Mouse (Mus musculus): Measurements from ENCODE around the gene Slc25a44. TPM values are rescaled to one million over a fixed set of nuclear protein-coding genes. Genes with fewer than 3 reads are reported as not detected.
"Not testable (repeated sequence)": the region's sequence is repeated elsewhere in the genome, so short reads cannot be mapped to it uniquely, and the experiment has no call there.

Slc25a44 gene
- polyA plus RNA-seq, 1 experiment: 13.5 TPM

- TF ChIP-seq EP300 (IDR thresholded peaks at IDR 0.05; ENCODE audit: insufficient read depth, low read depth, low read length): no peak
- peak; percentile 69 for TF ChIP-seq CTCF (IDR thresholded peaks at IDR 0.05; ENCODE audit: low read depth, low read length)
- Histone ChIP-seq H3K9ac (ENCODE audit: low read depth, poor library complexity, severe bottlenecking) (no peak overlapping the region), H3K4me1 (ENCODE audit: control insufficient read depth, insufficient read depth, low read length) (peaks cover 6% of the 10 kb centered on the region)
Observed at GRCm38 (mm10) chr3:88436395-88437201, 11.7 kb upstream of the Slc25a44 start.

DNA sequence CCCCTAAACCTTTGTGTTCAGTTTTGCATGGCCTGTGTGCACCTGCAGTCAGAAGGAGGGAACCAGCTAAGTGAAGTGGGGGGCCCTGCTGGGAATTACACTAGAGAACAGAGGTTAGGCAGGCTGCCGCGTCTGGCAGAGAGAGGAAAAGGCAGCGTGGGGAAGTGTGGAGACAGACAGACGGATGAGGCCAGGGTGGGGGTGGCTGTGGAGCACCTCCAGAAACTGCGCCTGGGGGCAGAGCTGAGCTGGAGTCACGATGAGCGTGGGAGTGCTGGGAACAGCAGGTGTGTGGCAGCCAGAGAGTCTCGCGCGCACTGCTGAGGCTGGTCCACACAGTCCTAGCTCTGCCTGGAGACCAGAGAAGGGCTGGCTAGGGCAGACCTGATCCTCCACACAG, 10.6 kb upstream of the Slc25a44 start:
- H3K9ac ChIP-seq (ENCODE audit: low read depth, poor library complexity, severe bottlenecking): no peak overlapping the region
- no peaks in the 10 kb centered on the region for H3K27me3 ChIP-seq (ENCODE audit: control insufficient read depth, insufficient read depth, low read length, poor library complexity, severe bottlenecking)
- no peak overlapping the region for H3K27ac ChIP-seq (ENCODE audit: insufficient read depth, low read length)
- H3K36me3 ChIP-seq (ENCODE audit: control insufficient read depth, insufficient read depth, low read length, poor library complexity, severe bottlenecking): no peaks in the 10 kb centered on the region
- TF ChIP-seq CTCF (IDR thresholded peaks at IDR 0.05; ENCODE audit: low read depth, low read length): no peak
- no peak for TF ChIP-seq EP300 (IDR thresholded peaks at IDR 0.05; ENCODE audit: insufficient read depth, low read depth, low read length)
- no peak for TF ChIP-seq POLR2A (IDR thresholded peaks at IDR 0.05; ENCODE audit: insufficient read depth, low read length)
- no peak overlapping the region for H3K4me3 ChIP-seq (ENCODE audit: low read depth, low read length)
- H3K4me1 ChIP-seq (ENCODE audit: control insufficient read depth, insufficient read depth, low read length): peaks cover 3% of the 10 kb centered on the region
- no peaks in the 10 kb centered on the region for H3K9me3 ChIP-seq (replicated peaks; ENCODE audit: control insufficient read depth, insufficient read depth, low read length, poor library complexity, severe bottlenecking)

More at GRCm38 (mm10) chr3:88436395-88437201, 11.7 kb upstream of the Slc25a44 start:
- Histone ChIP-seq H3K27me3 (ENCODE audit: control insufficient read depth, insufficient read depth, low read length, poor library complexity, severe bottlenecking) (no peaks in the 10 kb centered on the region), H3K36me3 (ENCODE audit: control insufficient read depth, insufficient read depth, low read length, poor library complexity, severe bottlenecking) (no peaks in the 10 kb centered on the region), H3K27ac (ENCODE audit: insufficient read depth, low read length) (no peak overlapping the region), H3K4me3 (ENCODE audit: low read depth, low read length) (peak overlapping the region; percentile 21), H3K9me3 (replicated peaks; ENCODE audit: control insufficient read depth, insufficient read depth, low read length, poor library complexity, severe bottlenecking) (no peaks in the 10 kb centered on the region)

- not testable (repeated sequence) for H3K4me1 ChIP-seq (ENCODE audit: control insufficient read depth, insufficient read depth, low read length); H3K9me3 ChIP-seq (replicated peaks; ENCODE audit: control insufficient read depth, insufficient read depth, low read length, poor library complexity, severe bottlenecking); H3K36me3 ChIP-seq (ENCODE audit: control insufficient read depth, insufficient read depth, low read length, poor library complexity, severe bottlenecking); H3K27ac ChIP-seq (ENCODE audit: insufficient read depth, low read length); H3K4me3 ChIP-seq (ENCODE audit: low read depth, low read length); H3K9ac ChIP-seq (ENCODE audit: low read depth, poor library complexity, severe bottlenecking); H3K27me3 ChIP-seq (ENCODE audit: control insufficient read depth, insufficient read depth, low read length, poor library complexity, severe bottlenecking)
Observed at GRCm38 (mm10) chr3:88428639-88429038, 3.7 kb upstream of the Slc25a44 start.

DNA sequence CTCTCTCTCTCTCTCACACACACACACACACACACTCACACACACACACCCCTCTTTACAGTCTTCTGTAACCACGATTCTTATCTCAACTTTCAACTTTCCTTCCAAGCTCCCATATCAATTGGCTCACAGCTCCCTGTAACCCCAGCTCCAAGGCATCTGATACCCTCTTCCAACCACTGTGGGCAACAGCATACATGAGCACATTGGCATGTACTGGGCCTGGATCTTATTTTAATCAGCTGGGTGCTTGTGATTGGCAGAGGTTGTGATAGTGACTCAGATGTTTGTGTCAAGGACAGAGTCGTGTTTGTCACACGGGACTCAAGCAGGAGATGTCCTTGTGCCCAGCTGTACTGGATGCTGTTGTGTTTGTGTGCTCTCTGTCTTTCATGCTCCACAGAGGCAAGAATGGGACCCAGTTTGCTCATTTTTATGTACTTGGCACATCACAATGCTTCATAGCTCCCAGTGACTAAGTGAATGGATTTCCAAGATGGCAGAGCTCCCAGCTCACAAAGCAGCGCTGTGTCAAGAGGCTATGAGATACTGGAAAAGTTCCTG, 2.5 kb upstream of the Slc25a44 start:
- H3K27ac ChIP-seq (ENCODE audit: insufficient read depth, low read length): no peak overlapping the region
- H3K27me3 ChIP-seq (ENCODE audit: control insufficient read depth, insufficient read depth, low read length, poor library complexity, severe bottlenecking): no peaks in the 10 kb centered on the region
- TF ChIP-seq EP300 (IDR thresholded peaks at IDR 0.05; ENCODE audit: insufficient read depth, low read depth, low read length) (no peak), CTCF (IDR thresholded peaks at IDR 0.05; ENCODE audit: low read depth, low read length) (no peak), POLR2A (IDR thresholded peaks at IDR 0.05; ENCODE audit: insufficient read depth, low read length) (no peak)
- no peaks in the 10 kb centered on the region for H3K36me3 ChIP-seq (ENCODE audit: control insufficient read depth, insufficient read depth, low read length, poor library complexity, severe bottlenecking)
- no peak overlapping the region for H3K9ac ChIP-seq (ENCODE audit: low read depth, poor library complexity, severe bottlenecking)
- no peaks in the 10 kb centered on the region for H3K9me3 ChIP-seq (replicated peaks; ENCODE audit: control insufficient read depth, insufficient read depth, low read length, poor library complexity, severe bottlenecking)
- no peaks in the 10 kb centered on the region for H3K4me1 ChIP-seq (ENCODE audit: control insufficient read depth, insufficient read depth, low read length)
- H3K4me3 ChIP-seq (ENCODE audit: low read depth, low read length): no peak overlapping the region

GRCm38 (mm10) chr3:88425708-88426420, 925 bp upstream of the Slc25a44 start:
- no peak overlapping the region for H3K27ac ChIP-seq (ENCODE audit: insufficient read depth, low read length)

GRCm38 (mm10) chr3:88425330-88425689, 371 bp upstream of the Slc25a44 start:
- H3K27me3 ChIP-seq (ENCODE audit: control insufficient read depth, insufficient read depth, low read length, poor library complexity, severe bottlenecking): no peaks in the 10 kb centered on the region
- no peaks in the 10 kb centered on the region for H3K36me3 ChIP-seq (ENCODE audit: control insufficient read depth, insufficient read depth, low read length, poor library complexity, severe bottlenecking)
- H3K4me3 ChIP-seq (ENCODE audit: low read depth, low read length): no peak overlapping the region
- no peaks in the 10 kb centered on the region for H3K4me1 ChIP-seq (ENCODE audit: control insufficient read depth, insufficient read depth, low read length)
- H3K27ac ChIP-seq (ENCODE audit: insufficient read depth, low read length): no peak overlapping the region
- no peak overlapping the region for H3K9ac ChIP-seq (ENCODE audit: low read depth, poor library complexity, severe bottlenecking)
- H3K9me3 ChIP-seq (replicated peaks; ENCODE audit: control insufficient read depth, insufficient read depth, low read length, poor library complexity, severe bottlenecking): no peaks in the 10 kb centered on the region
- TF ChIP-seq POLR2A (IDR thresholded peaks at IDR 0.05; ENCODE audit: insufficient read depth, low read length) (no peak), CTCF (IDR thresholded peaks at IDR 0.05; ENCODE audit: low read depth, low read length) (no peak), EP300 (IDR thresholded peaks at IDR 0.05; ENCODE audit: insufficient read depth, low read depth, low read length) (no peak)

More at GRCm38 (mm10) chr3:88425708-88426420, 925 bp upstream of the Slc25a44 start:
- Histone ChIP-seq H3K9me3 (replicated peaks; ENCODE audit: control insufficient read depth, insufficient read depth, low read length, poor library complexity, severe bottlenecking) (no peaks in the 10 kb centered on the region), H3K9ac (ENCODE audit: low read depth, poor library complexity, severe bottlenecking) (no peak overlapping the region), H3K4me3 (ENCODE audit: low read depth, low read length) (no peak overlapping the region), H3K4me1 (ENCODE audit: control insufficient read depth, insufficient read depth, low read length) (no peaks in the 10 kb centered on the region), H3K36me3 (ENCODE audit: control insufficient read depth, insufficient read depth, low read length, poor library complexity, severe bottlenecking) (no peaks in the 10 kb centered on the region), H3K27me3 (ENCODE audit: control insufficient read depth, insufficient read depth, low read length, poor library complexity, severe bottlenecking) (no peaks in the 10 kb centered on the region)
- TF ChIP-seq CTCF (IDR thresholded peaks at IDR 0.05; ENCODE audit: low read depth, low read length) (no peak), POLR2A (IDR thresholded peaks at IDR 0.05; ENCODE audit: insufficient read depth, low read length) (no peak), EP300 (IDR thresholded peaks at IDR 0.05; ENCODE audit: insufficient read depth, low read depth, low read length) (no peak)

Measured in ES-Bruce4 (cell line).